8 mouse cellular contexts compared by ENCODE assay signal in the genomic region with DNA sequence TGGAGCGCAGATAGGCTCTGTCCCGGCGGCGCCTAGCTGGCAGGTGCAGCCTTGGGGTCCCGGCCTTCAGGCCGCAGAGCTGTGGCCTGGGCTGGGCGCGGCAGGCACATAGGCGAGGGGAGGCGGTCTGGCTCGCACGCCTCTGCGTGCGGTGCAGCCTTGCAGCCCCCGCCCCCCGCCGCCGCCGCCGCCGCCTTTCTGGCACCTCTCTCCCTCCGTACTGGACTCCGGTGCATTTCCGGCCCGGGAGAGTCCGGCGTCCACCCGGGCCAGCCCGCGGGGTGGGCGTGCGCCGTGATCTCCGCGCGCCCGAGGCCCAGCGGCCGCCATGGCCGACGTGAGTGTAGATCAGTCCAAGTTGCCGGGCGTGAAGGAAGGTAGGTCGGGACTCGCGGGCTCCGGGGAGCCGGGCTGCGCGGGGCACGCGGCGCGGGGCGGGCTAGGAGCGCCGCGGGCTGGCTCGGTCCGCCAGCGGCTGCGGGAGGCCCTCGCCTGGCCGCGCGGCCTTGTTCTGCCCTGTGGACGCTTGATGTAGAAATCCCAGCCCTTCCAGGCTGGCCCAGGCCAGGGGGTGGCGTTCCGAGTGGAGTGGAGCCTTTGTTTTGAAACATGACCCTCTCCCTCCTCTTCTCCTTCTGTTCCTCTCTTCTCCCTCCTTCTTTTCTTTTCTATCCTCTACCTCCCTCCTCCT. TPM values are rescaled to one million over a fixed set of nuclear protein-coding genes. Genes with fewer than 3 reads are reported as not detected.
A peak's percentile ranks its signal among the peaks of the same experiment; 100 is the strongest.
DNase-seq lines count a peak whose midpoint lies in the region.

A gene (plus strand): TSS at position 109 of the 691 bp plus-strand sequence.

- intact Hi-C loops in gastrocnemius, postnatal 14 days (cut with DNase I; ENCODE audit: low total_unique reads) = no loop called here
- intact Hi-C loops in left cerebral cortex, postnatal 25 days (cut with DNase I) = no loop called here

- DNase-seq in adipocyte (ENCODE audit: low spot score) = peak; percentile 86
- peak; percentile 84 for DNase-seq in embryo, embryonic 10 days (ENCODE audit: low spot score)
- peak; percentile 83 for DNase-seq in gastrocnemius, postnatal 14 days
- DNase-seq in induced T-regulatory cell, adult 2 months (ENCODE audit: low read depth) = peak; percentile 69
- DNase-seq in left cerebral cortex, postnatal 25 days (ENCODE audit: low spot score in 2 of 2) = peak; percentile 77 to 82
- peak; percentile 78 for DNase-seq in mesoderm, embryonic 11.5 days (ENCODE audit: low read depth, low spot score)
- peak; percentile 69 to 73 for DNase-seq in right cerebral cortex, postnatal 36 days (ENCODE audit: low spot score in 2 of 2)
- peak; percentile 89 for DNase-seq in yolk sac, embryonic 10.5 days (ENCODE audit: low spot score)

RNA-seq across cellular contexts. Expression of the gene that starts here (rescaled TPM):
- 10 to 100 TPM; 66.3 to 78.9 TPM for total RNA-seq in gastrocnemius, postnatal 14 days (2021)
- total RNA-seq in left cerebral cortex, postnatal 25 days (2021) = 10 to 100 TPM; 59.3 to 59.6 TPM

Comparison
In these comparisons a context has a peak if more than half of its experiments do, and no peak if none do; other contexts are left out.
1. Peak in every context shown above with its lines: DNase-seq.